Mouse (Mus musculus): ENCODE measurements around the gene Mrpl19.

GRCm38 (mm10) chr6:81975971-81976621 is 10.3 kb upstream of the Mrpl19 start:
- no peak for TF ChIP-seq CHD2 (IDR thresholded peaks at IDR 0.05; ENCODE audit: low read depth, low read length)
- peak; percentile 78 for TF ChIP-seq ZC3H11A (IDR thresholded peaks at IDR 0.05; ENCODE audit: borderline replicate concordance, low read depth, low read length)
- TF ChIP-seq ZNF384 (IDR thresholded peaks at IDR 0.05; ENCODE audit: low read depth, low read length), result no peak
- no peak for TF ChIP-seq HCFC1 (IDR thresholded peaks at IDR 0.05; ENCODE audit: borderline replicate concordance, insufficient read depth, low read length)
